In the genomic region with DNA sequence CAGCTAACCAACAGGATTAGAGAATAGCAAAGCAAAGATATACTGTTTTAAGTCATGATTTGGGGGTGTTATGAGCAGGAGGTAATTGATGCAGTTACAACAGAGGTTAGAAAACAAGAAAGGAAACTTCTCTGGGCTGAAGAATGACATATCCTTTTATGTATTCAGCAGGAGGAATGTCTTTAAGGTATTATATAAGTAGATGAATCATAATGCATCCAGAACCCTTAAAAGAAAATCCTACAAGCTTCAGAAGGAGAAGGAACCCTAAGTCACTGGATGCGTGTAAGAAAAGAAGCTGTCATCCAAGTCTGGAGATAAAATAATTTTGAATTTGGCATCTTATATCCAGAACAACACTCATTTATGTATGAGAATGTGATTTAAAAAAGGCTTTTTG, we compare ENCODE assay signal across 26 mouse cellular contexts. TPM values are rescaled to one million over a fixed set of nuclear protein-coding genes. Genes with fewer than 3 reads are reported as not detected.
DNase-seq lines count a peak whose midpoint lies in the region; ATAC-seq and TF ChIP-seq lines count a peak whose summit lies in the region.
"Had no signal": no experiment of that assay in that cellular context is flagged by ENCODE, and none has a peak within 500 bp of the region (broad histone marks: within the 10 kb centered on the region; RNA-seq: fewer than 3 reads in every experiment).

No protein-coding gene starts in this region.

- DNase-seq in frontal cortex, postnatal 10 days (ENCODE audit: low spot score in 2 of 2): no peak
- no peak for DNase-seq in left cerebral cortex, adult 2 months (ENCODE audit: extremely low spot score in 1 of 2, low spot score in 2 of 2)
- no peak for DNase-seq in left cerebral cortex, postnatal 10 days (ENCODE audit: extremely low spot score in 1 of 2, low spot score in 2 of 2)
- DNase-seq in brain, adult 2 months (ENCODE audit: low read depth, low spot score): peak; percentile 22
- no peak for DNase-seq in lung, postnatal 36 days
- DNase-seq: adrenal gland, adult 2 months; adrenal gland, adult 8-10 months; adrenal gland, postnatal 10 days; adrenal gland, postnatal 14 days; adrenal gland, postnatal 25 days; adrenal gland, postnatal 36 days; B cell, adult 2 months; cerebellum, adult 11 months; cerebellum, adult 11-12 months; cerebellum, adult 18-20 months; cerebellum, adult 2 months had no signal

- H3K4me3 ChIP-seq in left cerebral cortex, adult 2 months: no peak overlapping the region

- H3K27ac ChIP-seq in left cerebral cortex, adult 2 months: peak overlapping the region; percentile 36; the same call in 1 of the 2 replicates

- intact Hi-C loops in left cerebral cortex, adult 2 months (cut with DNase I): no loop called here
- intact Hi-C loops in left cerebral cortex, postnatal 10 days (cut with DNase I): no loop called here

- TF ChIP-seq CTCF in left cerebral cortex, adult 2 months (IDR thresholded peaks at IDR 0.05): no peak

- ATAC-seq in frontal cortex, adult (ENCODE audit: low TSS enrichment): peak; percentile 99
- ATAC-seq: activated CD4-positive, CD25-positive, alpha-beta regulatory T cell, adult 4 months; CD4-positive, CD25-positive, alpha-beta regulatory T cell, adult 4 months; Patski had no signal

RNA-seq across cellular contexts. Expression of gene Gm45261, which starts 11.1 kb away (rescaled TPM):
- total RNA-seq in left cerebral cortex, adult 2 months (2021): not detected
- not detected for total RNA-seq in left cerebral cortex, postnatal 10 days (2021)
- total RNA-seq: adrenal gland, adult 18-20 months; adrenal gland, adult 2 months; adrenal gland, adult 8-10 months; adrenal gland, postnatal 10 days; adrenal gland, postnatal 14 days; adrenal gland, postnatal 25 days; adrenal gland, postnatal 36 days; adrenal gland, postnatal 4 days; CH12.LX; ES-E14; G1E; MEL had no signal
